Mouse (Mus musculus): ENCODE data around the gene Pigu. TPM values are rescaled to one million over a fixed set of nuclear protein-coding genes. Genes with fewer than 3 reads are reported as not detected.

Pigu gene
- polyA plus RNA-seq, 1 experiment from 2014 or later: 61.3 TPM

- H3K9ac ChIP-seq (ENCODE audit: low read depth, low read length): no peak overlapping the region
- no peaks in the 10 kb centered on the region for H3K9me3 ChIP-seq (ENCODE audit: control insufficient read depth, low read length)
- H3K36me3 ChIP-seq (ENCODE audit: control insufficient read depth, insufficient read depth, low read length): no peaks in the 10 kb centered on the region
- H3K4me3 ChIP-seq (ENCODE audit: low read length): no peak overlapping the region
- no peak for ATAC-seq
- WGBS: 67% methylated on average over 6 of the region's 6 CpGs
- no peak overlapping the region for H3K27ac ChIP-seq (ENCODE audit: low read length)
- H3K4me2 ChIP-seq (ENCODE audit: low read depth, low read length): no peak overlapping the region
- H3K27me3 ChIP-seq (replicated peaks; ENCODE audit: control insufficient read depth, insufficient read depth, low read length): no peaks in the 10 kb centered on the region
- 0 out of 2 replicates have a peak, but pooled peaks cover 4% of the 10 kb centered on the region for H3K4me1 ChIP-seq (ENCODE audit: control insufficient read depth, insufficient read depth, low read length)
Observed at GRCm38 (mm10) chr2:155313671-155314070, 43.6 kb downstream of the Pigu start.

- WGBS: 28% methylated on average over 3 of the region's 3 CpGs
- Histone ChIP-seq H3K4me1 (ENCODE audit: control insufficient read depth, insufficient read depth, low read length) (0 out of 2 replicates have a peak, but pooled peaks cover 4% of the 10 kb centered on the region), H3K9ac (ENCODE audit: low read depth, low read length) (no peak overlapping the region), H3K27me3 (replicated peaks; ENCODE audit: control insufficient read depth, insufficient read depth, low read length) (no peaks in the 10 kb centered on the region), H3K9me3 (ENCODE audit: control insufficient read depth, low read length) (no peaks in the 10 kb centered on the region), H3K27ac (ENCODE audit: low read length) (peak overlapping the region; percentile 73), H3K4me2 (ENCODE audit: low read depth, low read length) (0 out of 2 replicates have a peak overlapping the region, but pooled peaks have one; percentile 3), H3K4me3 (ENCODE audit: low read length) (no peak overlapping the region), H3K36me3 (ENCODE audit: control insufficient read depth, insufficient read depth, low read length) (no peaks in the 10 kb centered on the region)
- peak; percentile 64 for ATAC-seq
Observed at GRCm38 (mm10) chr2:155308936-155309592, 48.2 kb downstream of the Pigu start.

GRCm38 (mm10) chr2:155299563-155299962 lies 57.7 kb downstream of the Pigu start:
- WGBS: 69% methylated on average over 4 of the region's 4 CpGs
- no peaks in the 10 kb centered on the region for H3K4me1 ChIP-seq (ENCODE audit: control insufficient read depth, insufficient read depth, low read length)
- no peak overlapping the region for H3K4me3 ChIP-seq (ENCODE audit: low read length)
- no peak for ATAC-seq
- no peak overlapping the region for H3K4me2 ChIP-seq (ENCODE audit: low read depth, low read length)
- peaks cover 9% of the 10 kb centered on the region; the same call in 1 of the 2 replicates for H3K36me3 ChIP-seq (ENCODE audit: control insufficient read depth, insufficient read depth, low read length)
- no peak overlapping the region for H3K9ac ChIP-seq (ENCODE audit: low read depth, low read length)
- no peaks in the 10 kb centered on the region for H3K9me3 ChIP-seq (ENCODE audit: control insufficient read depth, low read length)
- no peaks in the 10 kb centered on the region for H3K27me3 ChIP-seq (replicated peaks; ENCODE audit: control insufficient read depth, insufficient read depth, low read length)
- no peak overlapping the region for H3K27ac ChIP-seq (ENCODE audit: low read length)

GRCm38 (mm10) chr2:155295453-155295852 lies 61.8 kb downstream of the Pigu start:
- no peaks in the 10 kb centered on the region for H3K9me3 ChIP-seq (ENCODE audit: control insufficient read depth, low read length)
- H3K9ac ChIP-seq (ENCODE audit: low read depth, low read length): no peak overlapping the region
- ATAC-seq: peak; percentile 65; the same call in 1 of the 2 replicates
- no peaks in the 10 kb centered on the region for H3K27me3 ChIP-seq (replicated peaks; ENCODE audit: control insufficient read depth, insufficient read depth, low read length)
- no peak overlapping the region for H3K27ac ChIP-seq (ENCODE audit: low read length)
- WGBS: 79% methylated on average over 6 of the region's 6 CpGs
- no peak overlapping the region for H3K4me3 ChIP-seq (ENCODE audit: low read length)
- H3K36me3 ChIP-seq (ENCODE audit: control insufficient read depth, insufficient read depth, low read length): peaks cover 6% of the 10 kb centered on the region
- no peak overlapping the region for H3K4me2 ChIP-seq (ENCODE audit: low read depth, low read length)
- H3K4me1 ChIP-seq (ENCODE audit: control insufficient read depth, insufficient read depth, low read length): no peaks in the 10 kb centered on the region

DNA sequence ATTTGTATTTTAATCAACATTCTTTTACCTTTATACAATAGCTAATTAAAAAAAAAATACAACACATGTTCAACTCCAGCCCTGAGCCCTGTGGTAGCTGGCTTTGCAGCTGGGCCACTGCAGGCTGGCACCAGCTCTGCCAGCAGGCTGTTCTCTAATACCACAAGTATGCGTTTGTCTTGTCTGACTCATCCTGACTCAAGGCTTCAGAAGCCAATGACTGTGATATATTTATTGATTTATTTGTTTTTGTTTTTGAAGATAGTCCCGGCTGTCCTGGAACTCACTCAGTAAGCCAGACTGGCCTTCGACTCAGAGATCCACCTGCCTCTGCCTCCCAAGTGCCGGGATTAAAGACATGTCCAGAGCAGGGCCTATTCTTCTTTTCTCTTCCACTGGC lies 63.3 kb downstream of the Pigu start:
- H3K9me3 ChIP-seq (ENCODE audit: control insufficient read depth, low read length): no peaks in the 10 kb centered on the region
- no peak overlapping the region for H3K9ac ChIP-seq (ENCODE audit: low read depth, low read length)
- no peak overlapping the region for H3K4me3 ChIP-seq (ENCODE audit: low read length)
- no peak for ATAC-seq
- peaks cover 6% of the 10 kb centered on the region for H3K36me3 ChIP-seq (ENCODE audit: control insufficient read depth, insufficient read depth, low read length)
- no peak overlapping the region for H3K27ac ChIP-seq (ENCODE audit: low read length)
- no peaks in the 10 kb centered on the region for H3K27me3 ChIP-seq (replicated peaks; ENCODE audit: control insufficient read depth, insufficient read depth, low read length)
- no peaks in the 10 kb centered on the region for H3K4me1 ChIP-seq (ENCODE audit: control insufficient read depth, insufficient read depth, low read length)
- whole genome bisulfite sequencing: 88% methylated on average over 4 of the region's 4 CpGs
- no peak overlapping the region for H3K4me2 ChIP-seq (ENCODE audit: low read depth, low read length)

DNA sequence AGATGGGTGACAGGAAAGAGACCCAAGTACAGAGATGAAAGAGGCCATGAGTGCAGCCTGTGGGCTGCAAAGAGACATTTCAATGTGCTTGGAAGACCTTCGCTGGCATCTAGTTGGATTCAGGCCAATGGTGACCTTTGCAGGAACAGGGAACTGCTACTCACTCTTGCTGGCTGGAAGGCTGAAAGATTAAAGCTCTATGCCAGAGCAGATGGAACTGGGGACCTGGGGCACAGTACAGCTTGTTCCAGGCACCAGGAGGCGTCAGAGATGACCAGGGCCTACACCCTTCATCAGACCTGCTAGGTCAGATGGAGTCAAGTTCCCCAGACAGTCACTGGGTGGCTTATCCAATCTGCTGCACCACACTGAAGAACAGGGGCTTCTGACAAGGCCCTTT lies 63.8 kb downstream of the Pigu start:
- Histone ChIP-seq H3K27me3 (replicated peaks; ENCODE audit: control insufficient read depth, insufficient read depth, low read length) (no peaks in the 10 kb centered on the region), H3K9ac (ENCODE audit: low read depth, low read length) (no peak overlapping the region), H3K4me2 (ENCODE audit: low read depth, low read length) (no peak overlapping the region), H3K4me1 (ENCODE audit: control insufficient read depth, insufficient read depth, low read length) (no peaks in the 10 kb centered on the region), H3K4me3 (ENCODE audit: low read length) (no peak overlapping the region), H3K27ac (ENCODE audit: low read length) (no peak overlapping the region), H3K9me3 (ENCODE audit: control insufficient read depth, low read length) (no peaks in the 10 kb centered on the region), H3K36me3 (ENCODE audit: control insufficient read depth, insufficient read depth, low read length) (peaks cover 1% of the 10 kb centered on the region; the same call in 1 of the 2 replicates)
- 90% methylated on average over 2 of the region's 2 CpGs for WGBS
- no peak for ATAC-seq

- no peak overlapping the region for H3K27ac ChIP-seq (ENCODE audit: low read length)
- H3K4me1 ChIP-seq (ENCODE audit: control insufficient read depth, insufficient read depth, low read length): no peaks in the 10 kb centered on the region
- H3K36me3 ChIP-seq (ENCODE audit: control insufficient read depth, insufficient read depth, low read length): no peaks in the 10 kb centered on the region; the same call in 1 of the 2 replicates
- H3K27me3 ChIP-seq (replicated peaks; ENCODE audit: control insufficient read depth, insufficient read depth, low read length): no peaks in the 10 kb centered on the region
- no peak overlapping the region for H3K9ac ChIP-seq (ENCODE audit: low read depth, low read length)
- H3K9me3 ChIP-seq (ENCODE audit: control insufficient read depth, low read length): no peaks in the 10 kb centered on the region
- 91% methylated on average over 8 of the region's 8 CpGs for WGBS
- no peak overlapping the region for H3K4me3 ChIP-seq (ENCODE audit: low read length)
- H3K4me2 ChIP-seq (ENCODE audit: low read depth, low read length): no peak overlapping the region
- ATAC-seq: no peak
Observed at GRCm38 (mm10) chr2:155290066-155290465, 67.2 kb downstream of the Pigu start.

DNA sequence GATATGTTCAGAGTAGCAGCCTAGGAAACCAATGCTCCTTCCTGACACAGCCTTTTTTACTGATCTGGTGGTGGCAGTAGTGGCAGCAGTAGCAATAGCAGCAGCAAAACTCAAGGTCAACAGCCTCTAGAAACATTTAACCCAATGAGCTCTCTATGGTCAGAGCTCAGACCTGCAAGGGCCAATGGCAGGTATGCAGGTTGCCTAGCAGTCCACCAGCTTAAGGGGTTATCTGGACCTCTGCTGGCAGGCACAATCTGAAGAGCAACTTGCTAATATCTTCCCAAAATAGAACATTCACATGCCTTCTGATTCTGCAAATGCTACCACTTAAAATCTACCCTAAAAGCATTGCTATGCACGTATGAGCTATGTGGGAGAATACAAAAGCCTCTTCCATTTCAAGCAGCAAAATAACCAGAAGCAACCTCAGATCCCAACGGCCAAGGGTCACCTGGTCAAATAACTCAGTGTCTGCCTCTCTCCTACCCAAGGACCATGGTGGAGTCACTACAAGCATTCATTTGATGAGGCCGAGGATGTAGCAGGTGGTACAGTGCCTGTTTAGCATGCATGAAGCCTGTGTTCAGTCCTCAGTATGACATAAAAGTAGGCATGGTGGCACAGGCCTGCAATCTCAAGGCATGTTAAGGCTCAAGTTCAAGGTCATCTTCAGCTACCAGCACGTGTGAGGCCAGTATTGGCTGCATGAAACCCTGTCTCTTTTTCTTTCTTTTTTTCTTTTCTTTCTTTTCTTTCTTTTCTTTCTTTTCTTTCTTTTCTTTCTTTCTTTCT lies 69.6 kb downstream of the Pigu start:
- Histone ChIP-seq H3K4me1 (ENCODE audit: control insufficient read depth, insufficient read depth, low read length) (no peaks in the 10 kb centered on the region), H3K9ac (ENCODE audit: low read depth, low read length) (no peak overlapping the region), H3K27ac (ENCODE audit: low read length) (no peak overlapping the region), H3K27me3 (replicated peaks; ENCODE audit: control insufficient read depth, insufficient read depth, low read length) (no peaks in the 10 kb centered on the region), H3K9me3 (ENCODE audit: control insufficient read depth, low read length) (no peaks in the 10 kb centered on the region), H3K4me3 (ENCODE audit: low read length) (no peak overlapping the region), H3K36me3 (ENCODE audit: control insufficient read depth, insufficient read depth, low read length) (no peaks in the 10 kb centered on the region; the same call in 1 of the 2 replicates), H3K4me2 (ENCODE audit: low read depth, low read length) (no peak overlapping the region)
- ATAC-seq: no peak
- WGBS: 80% methylated on average over 4 of the region's 4 CpGs

GRCm38 (mm10) chr2:155285744-155286143 lies 71.5 kb downstream of the Pigu start:
- H3K4me2 ChIP-seq (ENCODE audit: low read depth, low read length): no peak overlapping the region

More at GRCm38 (mm10) chr2:155285744-155286143, 71.5 kb downstream of the Pigu start:
- 85% methylated on average over 6 of the region's 6 CpGs for WGBS
- no peaks in the 10 kb centered on the region for H3K9me3 ChIP-seq (ENCODE audit: control insufficient read depth, low read length)
- no peaks in the 10 kb centered on the region for H3K27me3 ChIP-seq (replicated peaks; ENCODE audit: control insufficient read depth, insufficient read depth, low read length)
- no peak overlapping the region for H3K4me3 ChIP-seq (ENCODE audit: low read length)
- no peak for ATAC-seq
- no peak overlapping the region for H3K27ac ChIP-seq (ENCODE audit: low read length)
- H3K9ac ChIP-seq (ENCODE audit: low read depth, low read length): no peak overlapping the region
- no peaks in the 10 kb centered on the region for H3K36me3 ChIP-seq (ENCODE audit: control insufficient read depth, insufficient read depth, low read length)
- no peaks in the 10 kb centered on the region for H3K4me1 ChIP-seq (ENCODE audit: control insufficient read depth, insufficient read depth, low read length)
